Mouse (Mus musculus): Measurements from ENCODE around the gene Dennd1a. TPM values are rescaled to one million over a fixed set of nuclear protein-coding genes. Genes with fewer than 3 reads are reported as not detected.

The Dennd1a gene
- polyA plus RNA-seq, 1 experiment: 44.5 TPM

DNA sequence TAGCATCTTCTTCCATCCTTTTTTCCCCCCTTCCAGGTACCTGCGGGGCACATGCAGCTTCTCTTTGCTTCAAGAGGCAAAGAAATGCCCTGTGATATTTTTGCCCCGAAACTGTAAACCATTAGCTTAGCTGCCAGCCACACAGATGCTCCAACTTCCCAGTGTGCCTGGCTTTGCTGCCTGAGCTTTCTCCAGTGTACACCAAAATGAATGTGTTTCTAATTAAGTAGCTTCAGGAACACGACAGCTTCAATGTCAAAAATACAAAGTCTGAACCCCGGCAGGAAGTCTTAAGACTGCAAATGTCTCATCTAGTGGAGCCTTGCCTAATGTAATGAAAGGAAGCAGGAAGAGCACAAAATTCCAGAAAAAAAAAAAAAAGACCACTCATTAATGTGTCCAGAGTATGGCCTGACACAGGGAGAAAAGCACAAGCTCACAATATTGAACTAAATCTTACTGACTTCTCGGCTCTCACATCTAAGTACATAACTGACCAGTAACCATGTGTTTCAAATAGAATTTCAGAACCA is 301.4 kb downstream of the Dennd1a start:
- H3K4me3 ChIP-seq (ENCODE audit: insufficient read depth, low read length): no peak overlapping the region
- TF ChIP-seq POLR2A (IDR thresholded peaks at IDR 0.05; ENCODE audit: extremely low read depth, insufficient read depth, low read length) (no peak), CTCF (IDR thresholded peaks at IDR 0.05; ENCODE audit: extremely low read depth, insufficient read depth, low read length) (no peak)
- peaks cover 4% of the 10 kb centered on the region; the same call in 1 of the 2 replicates for H3K4me1 ChIP-seq (ENCODE audit: control insufficient read depth, insufficient read depth, low read length)
- H3K27ac ChIP-seq (ENCODE audit: insufficient read depth, low read length): no peak overlapping the region

DNA sequence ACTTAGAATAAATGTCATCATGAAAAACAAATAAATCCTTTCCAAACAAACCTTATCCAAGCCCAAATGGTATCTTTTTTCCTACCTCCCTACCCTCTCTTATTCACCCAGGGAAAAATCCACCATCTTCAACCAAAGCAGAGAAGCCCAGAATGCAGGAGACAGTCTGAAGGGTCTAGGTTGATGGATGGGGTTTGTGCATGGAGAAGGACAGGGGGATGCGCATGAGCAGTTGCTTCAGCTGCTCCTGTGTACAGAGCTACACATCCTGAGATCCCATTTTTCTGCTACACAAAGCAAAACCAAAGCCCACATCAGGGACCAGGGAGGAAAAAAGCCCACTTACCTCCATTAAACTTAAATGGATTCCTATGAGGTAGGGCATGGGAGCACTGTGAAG is 304.5 kb downstream of the Dennd1a start:
- TF ChIP-seq POLR2A (IDR thresholded peaks at IDR 0.05; ENCODE audit: extremely low read depth, insufficient read depth, low read length): no peak
- TF ChIP-seq CTCF (IDR thresholded peaks at IDR 0.05; ENCODE audit: extremely low read depth, insufficient read depth, low read length): no peak
- Histone ChIP-seq H3K27ac (ENCODE audit: insufficient read depth, low read length) (no peak overlapping the region), H3K4me1 (ENCODE audit: control insufficient read depth, insufficient read depth, low read length) (peaks cover 11% of the 10 kb centered on the region), H3K4me3 (ENCODE audit: insufficient read depth, low read length) (no peak overlapping the region)

DNA sequence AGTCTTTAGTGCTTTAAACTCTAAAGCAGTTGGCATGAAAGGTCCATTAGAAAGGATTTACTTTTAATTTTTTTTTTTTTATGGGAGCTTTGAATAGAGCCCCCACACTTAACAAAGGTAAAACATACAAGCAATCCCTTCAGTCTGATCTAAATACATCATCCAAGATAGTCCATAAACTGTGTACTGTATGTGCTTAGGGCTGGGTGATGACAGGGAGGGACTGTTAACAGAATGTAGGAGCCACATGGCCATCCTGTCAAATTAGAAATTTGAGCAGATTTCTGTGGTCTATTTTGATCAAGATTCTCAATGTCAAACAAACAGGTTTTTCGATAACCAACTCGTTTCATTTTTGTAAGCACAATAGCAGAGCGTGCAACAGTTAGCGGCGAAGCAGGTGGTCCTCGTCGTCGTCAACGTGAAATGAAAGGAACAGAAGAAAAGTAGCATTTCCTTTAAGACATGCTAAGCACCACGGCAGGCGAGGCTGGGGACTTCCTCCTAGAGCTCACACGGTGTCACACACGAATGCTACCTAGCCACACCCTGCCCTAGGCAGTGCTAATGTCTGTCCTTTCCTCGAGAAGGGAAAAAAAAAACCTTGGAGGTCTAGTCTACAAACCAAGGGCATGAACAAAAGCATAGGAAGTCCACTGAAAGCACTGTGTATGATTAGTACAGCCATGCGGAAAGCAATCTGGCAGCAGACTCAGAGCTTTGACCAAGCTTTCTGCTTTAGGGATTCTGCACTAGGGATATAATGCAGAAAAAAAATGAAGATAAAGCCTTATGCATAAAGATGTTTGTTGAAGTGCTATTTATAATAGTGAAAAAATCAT is 305.4 kb downstream of the Dennd1a start:
- no peak for TF ChIP-seq POLR2A (IDR thresholded peaks at IDR 0.05; ENCODE audit: extremely low read depth, insufficient read depth, low read length)
- TF ChIP-seq CTCF (IDR thresholded peaks at IDR 0.05; ENCODE audit: extremely low read depth, insufficient read depth, low read length): no peak
- Histone ChIP-seq H3K27ac (ENCODE audit: insufficient read depth, low read length) (no peak overlapping the region), H3K4me1 (ENCODE audit: control insufficient read depth, insufficient read depth, low read length) (peaks cover 11% of the 10 kb centered on the region), H3K4me3 (ENCODE audit: insufficient read depth, low read length) (no peak overlapping the region)

DNA sequence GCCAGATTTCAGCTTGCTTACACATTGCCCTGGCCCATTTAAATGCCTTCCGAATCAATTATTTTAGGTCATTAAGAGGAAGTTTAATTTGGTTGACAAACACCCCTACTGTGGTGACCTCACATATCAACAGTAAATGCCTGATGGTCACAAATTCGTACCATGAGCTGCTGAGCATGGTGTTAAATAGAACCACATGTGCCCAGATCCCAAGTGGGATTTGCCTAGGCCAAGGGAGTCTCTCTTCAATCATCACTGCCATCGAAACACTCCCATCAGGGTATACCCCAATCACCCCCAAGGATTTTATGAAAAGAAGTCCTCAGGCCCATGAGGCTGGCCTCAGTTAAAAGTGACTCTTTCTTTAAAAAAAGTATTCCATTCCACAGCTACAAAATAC is 313.0 kb downstream of the Dennd1a start:
- TF ChIP-seq CTCF (IDR thresholded peaks at IDR 0.05; ENCODE audit: extremely low read depth, insufficient read depth, low read length) (no peak), POLR2A (IDR thresholded peaks at IDR 0.05; ENCODE audit: extremely low read depth, insufficient read depth, low read length) (no peak)
- no peak overlapping the region for H3K27ac ChIP-seq (ENCODE audit: insufficient read depth, low read length)
- H3K4me1 ChIP-seq (ENCODE audit: control insufficient read depth, insufficient read depth, low read length): peaks cover 5% of the 10 kb centered on the region; the same call in 1 of the 2 replicates
- H3K4me3 ChIP-seq (ENCODE audit: insufficient read depth, low read length): no peak overlapping the region

DNA sequence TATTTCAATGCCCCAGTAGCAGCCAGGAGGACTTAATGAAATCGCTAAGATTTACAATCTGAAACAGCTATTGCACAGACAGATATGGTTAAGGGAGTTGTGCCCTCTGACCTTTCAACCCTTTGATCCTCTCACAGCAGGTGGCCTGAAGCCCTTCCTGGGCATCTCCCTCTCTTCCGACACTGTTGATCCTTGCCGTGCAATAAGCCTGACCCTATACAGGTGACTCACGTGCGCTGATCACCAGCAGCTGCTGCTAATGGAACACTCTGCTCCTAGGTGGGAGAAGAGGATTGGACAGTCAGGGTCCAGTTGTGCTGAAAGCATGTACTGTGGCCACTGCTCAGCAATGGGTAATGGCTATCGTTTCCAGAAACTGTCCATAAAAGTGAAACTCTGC is 314.6 kb downstream of the Dennd1a start:
- TF ChIP-seq CTCF (IDR thresholded peaks at IDR 0.05; ENCODE audit: extremely low read depth, insufficient read depth, low read length) (no peak), POLR2A (IDR thresholded peaks at IDR 0.05; ENCODE audit: extremely low read depth, insufficient read depth, low read length) (no peak)
- H3K27ac ChIP-seq (ENCODE audit: insufficient read depth, low read length): no peak overlapping the region
- peaks cover 2% of the 10 kb centered on the region; the same call in 1 of the 2 replicates for H3K4me1 ChIP-seq (ENCODE audit: control insufficient read depth, insufficient read depth, low read length)
- H3K4me3 ChIP-seq (ENCODE audit: insufficient read depth, low read length): no peak overlapping the region

DNA sequence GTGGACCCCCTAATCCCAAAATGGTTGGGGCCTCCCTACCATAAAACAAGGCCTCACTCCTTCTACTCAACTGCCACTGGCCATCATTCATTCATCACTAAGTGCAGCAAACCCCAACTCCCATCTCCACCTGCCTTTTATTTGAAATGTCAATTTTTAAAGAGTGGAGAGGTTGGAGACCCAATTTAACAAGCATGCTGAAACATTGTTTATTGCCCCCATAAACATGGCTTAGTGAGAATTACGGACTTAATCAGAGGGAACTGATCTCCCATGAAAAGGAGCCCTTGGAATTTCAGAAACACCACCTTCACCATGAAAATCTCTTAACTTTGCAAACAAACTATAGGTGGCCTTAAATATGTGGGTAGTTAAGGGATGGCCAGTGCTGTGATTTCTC is 315.5 kb downstream of the Dennd1a start:
- no peak overlapping the region for H3K27ac ChIP-seq (ENCODE audit: insufficient read depth, low read length)
- no peak overlapping the region for H3K4me3 ChIP-seq (ENCODE audit: insufficient read depth, low read length)
- no peak for TF ChIP-seq POLR2A (IDR thresholded peaks at IDR 0.05; ENCODE audit: extremely low read depth, insufficient read depth, low read length)
- TF ChIP-seq CTCF (IDR thresholded peaks at IDR 0.05; ENCODE audit: extremely low read depth, insufficient read depth, low read length): no peak
- H3K4me1 ChIP-seq (ENCODE audit: control insufficient read depth, insufficient read depth, low read length): peaks cover 2% of the 10 kb centered on the region; the same call in 1 of the 2 replicates

DNA sequence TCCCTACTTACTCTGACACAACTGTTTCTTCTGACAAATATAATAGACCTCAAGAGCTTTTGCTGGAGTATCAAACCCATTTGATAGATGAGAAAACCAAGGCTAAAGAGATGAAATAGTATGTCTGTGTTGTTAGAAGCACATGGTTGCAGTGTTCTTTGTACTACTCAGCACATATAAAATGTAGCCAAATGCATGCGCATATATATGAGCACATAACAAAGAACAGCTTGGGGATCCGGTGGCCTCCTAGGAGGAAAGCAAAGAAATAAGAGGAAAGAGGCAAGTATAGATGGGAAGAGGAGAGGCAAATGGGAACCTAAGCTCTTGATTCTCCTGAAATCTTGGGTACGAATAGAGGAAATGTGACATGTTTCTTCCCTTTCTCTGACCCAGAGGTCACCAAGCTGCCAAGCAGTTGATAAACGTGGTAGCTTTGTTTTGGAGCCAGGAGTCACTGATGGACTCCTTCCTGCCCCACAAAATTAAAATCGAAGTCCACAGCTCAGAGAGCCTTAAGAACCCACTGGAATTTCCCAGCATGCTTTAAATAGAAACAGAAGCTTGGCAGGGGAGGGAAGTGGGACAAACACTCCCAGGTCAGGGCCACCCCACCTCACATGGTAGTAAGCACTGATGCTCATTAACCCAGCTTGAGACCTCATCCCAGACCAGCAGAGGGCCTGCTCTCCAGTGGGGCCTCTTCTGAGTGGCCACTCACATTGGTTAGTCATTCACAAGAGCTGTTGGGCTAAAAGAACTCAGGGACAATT is 317.3 kb downstream of the Dennd1a start:
- H3K4me1 ChIP-seq (ENCODE audit: control insufficient read depth, insufficient read depth, low read length): peaks cover 2% of the 10 kb centered on the region; the same call in 1 of the 2 replicates
- H3K27ac ChIP-seq (ENCODE audit: insufficient read depth, low read length): no peak overlapping the region
- H3K4me3 ChIP-seq (ENCODE audit: insufficient read depth, low read length): no peak overlapping the region
- TF ChIP-seq POLR2A (IDR thresholded peaks at IDR 0.05; ENCODE audit: extremely low read depth, insufficient read depth, low read length) (no peak), CTCF (IDR thresholded peaks at IDR 0.05; ENCODE audit: extremely low read depth, insufficient read depth, low read length) (no peak)

DNA sequence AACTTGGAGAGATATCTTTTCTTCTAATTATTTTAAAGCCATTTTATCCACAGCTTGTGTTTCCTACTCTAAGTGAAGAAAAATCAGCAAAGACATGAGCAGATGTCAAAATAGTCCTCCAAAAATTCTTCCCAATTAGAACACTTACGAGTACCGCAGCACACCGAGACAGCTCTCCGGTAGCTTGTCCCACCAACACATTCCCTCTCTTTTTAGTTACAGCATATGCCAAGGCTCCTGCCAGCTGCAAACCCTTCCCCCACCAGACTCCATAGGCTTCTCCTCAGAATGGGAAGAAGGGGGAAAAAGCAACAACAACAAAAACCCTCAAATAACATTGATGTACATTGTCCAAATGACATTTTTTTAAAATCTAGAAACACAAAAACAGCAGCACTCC is 322.7 kb downstream of the Dennd1a start:
- no peak overlapping the region for H3K27ac ChIP-seq (ENCODE audit: insufficient read depth, low read length)
- TF ChIP-seq CTCF (IDR thresholded peaks at IDR 0.05; ENCODE audit: extremely low read depth, insufficient read depth, low read length): no peak
- TF ChIP-seq POLR2A (IDR thresholded peaks at IDR 0.05; ENCODE audit: extremely low read depth, insufficient read depth, low read length): no peak

DNA sequence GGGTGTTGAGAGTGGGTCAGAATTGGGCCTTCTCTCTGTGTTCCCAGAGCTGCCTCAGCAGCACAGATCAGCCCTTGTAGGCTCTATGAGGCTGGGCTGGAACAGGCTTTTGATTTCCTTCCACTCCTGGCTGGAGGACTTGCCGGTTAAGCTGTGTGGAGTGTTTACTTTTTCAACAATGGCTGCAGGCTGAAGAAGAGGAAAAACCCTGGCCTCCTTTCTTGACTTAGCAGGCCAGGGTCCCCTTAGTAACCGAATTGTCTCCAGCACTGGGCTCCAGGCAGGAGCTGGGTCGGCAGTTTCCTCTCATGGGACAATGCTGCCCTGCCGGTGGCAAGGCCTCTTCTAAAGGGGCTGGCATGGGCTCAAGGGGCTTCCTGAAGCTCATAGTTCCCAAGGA is 323.8 kb downstream of the Dennd1a start:
- Histone ChIP-seq H3K4me1 (ENCODE audit: control insufficient read depth, insufficient read depth, low read length) (peaks cover 5% of the 10 kb centered on the region), H3K4me3 (ENCODE audit: insufficient read depth, low read length) (no peak overlapping the region), H3K27ac (ENCODE audit: insufficient read depth, low read length) (peak overlapping the region; percentile 94)
- TF ChIP-seq CTCF (IDR thresholded peaks at IDR 0.05; ENCODE audit: extremely low read depth, insufficient read depth, low read length) (no peak), POLR2A (IDR thresholded peaks at IDR 0.05; ENCODE audit: extremely low read depth, insufficient read depth, low read length) (no peak)

More for the DNA sequence above, 322.7 kb downstream of the Dennd1a start:
- H3K4me3 ChIP-seq (ENCODE audit: insufficient read depth, low read length): no peak overlapping the region
- peaks cover 5% of the 10 kb centered on the region for H3K4me1 ChIP-seq (ENCODE audit: control insufficient read depth, insufficient read depth, low read length)
